Mouse (Mus musculus): ENCODE data around the gene Ptprn2.

Gene Ptprn2

DNA sequence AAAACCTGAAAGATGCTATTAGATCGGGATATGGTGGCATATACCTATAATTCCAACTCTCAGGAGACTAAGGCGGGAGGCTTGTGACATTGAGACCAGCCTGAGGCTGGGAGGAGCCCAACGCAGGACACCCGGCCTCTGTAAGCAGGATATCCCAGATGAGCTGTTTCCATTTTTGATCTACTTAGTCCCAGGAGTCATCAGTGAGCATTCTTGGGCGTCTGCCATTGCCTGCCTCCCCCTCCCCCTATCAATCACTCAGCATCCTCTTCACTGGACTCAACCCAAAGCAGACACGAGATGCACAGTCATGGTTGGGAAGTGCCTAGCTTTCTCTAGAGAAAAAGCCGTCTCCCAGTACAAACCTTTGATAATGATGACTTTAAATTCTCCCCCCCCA lies 756.7 kb downstream of the Ptprn2 start:
- no peak for DNase-seq

DNA sequence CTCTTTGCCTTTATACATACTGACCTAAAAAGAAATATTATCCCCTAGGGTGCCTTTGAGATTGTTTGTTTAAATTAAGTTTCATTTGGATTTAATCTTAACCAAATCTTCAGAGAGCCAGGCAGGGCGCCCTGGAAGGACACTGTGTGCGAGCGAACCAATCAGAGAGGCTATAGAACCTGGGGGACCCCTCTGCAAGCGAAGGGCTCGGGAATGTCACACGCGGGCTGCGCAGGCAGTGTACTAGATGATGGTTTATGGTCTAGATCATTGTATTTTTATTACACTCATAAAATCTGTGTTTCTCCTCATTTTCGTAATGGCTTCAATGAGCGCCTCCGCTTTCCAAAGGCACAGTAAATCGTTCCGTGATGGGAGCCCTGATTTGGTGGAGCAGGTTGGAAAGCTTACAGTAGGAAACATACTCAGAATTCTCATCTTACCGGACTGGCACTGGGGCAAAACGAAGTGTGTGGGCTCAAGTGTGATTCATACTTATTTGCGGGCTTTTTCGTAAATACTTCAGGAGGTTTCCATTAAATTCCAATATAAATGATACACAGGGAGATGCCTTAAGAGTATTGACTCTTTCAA lies 760.5 kb downstream of the Ptprn2 start:
- no peak for DNase-seq

DNA sequence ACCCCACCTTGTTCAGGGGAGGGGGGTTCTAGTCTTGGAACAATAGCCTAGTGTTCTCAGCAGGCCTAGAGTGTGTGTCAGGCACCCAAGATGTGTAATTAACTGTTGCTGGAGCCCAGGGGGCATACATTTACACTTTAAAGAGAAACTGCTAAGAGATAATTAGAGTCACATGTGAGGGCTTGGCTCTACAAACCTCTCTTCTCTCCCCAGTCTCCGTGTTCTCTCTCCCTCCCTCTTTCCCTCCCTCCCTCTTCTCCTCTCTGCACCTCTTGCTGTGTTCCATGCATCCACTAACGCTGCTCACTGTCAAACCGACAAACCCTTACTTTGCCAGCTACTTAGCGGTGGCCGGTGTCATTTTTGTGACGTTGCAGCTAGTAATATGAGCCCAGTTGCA lies 764.9 kb downstream of the Ptprn2 start:
- no peak for DNase-seq

DNA sequence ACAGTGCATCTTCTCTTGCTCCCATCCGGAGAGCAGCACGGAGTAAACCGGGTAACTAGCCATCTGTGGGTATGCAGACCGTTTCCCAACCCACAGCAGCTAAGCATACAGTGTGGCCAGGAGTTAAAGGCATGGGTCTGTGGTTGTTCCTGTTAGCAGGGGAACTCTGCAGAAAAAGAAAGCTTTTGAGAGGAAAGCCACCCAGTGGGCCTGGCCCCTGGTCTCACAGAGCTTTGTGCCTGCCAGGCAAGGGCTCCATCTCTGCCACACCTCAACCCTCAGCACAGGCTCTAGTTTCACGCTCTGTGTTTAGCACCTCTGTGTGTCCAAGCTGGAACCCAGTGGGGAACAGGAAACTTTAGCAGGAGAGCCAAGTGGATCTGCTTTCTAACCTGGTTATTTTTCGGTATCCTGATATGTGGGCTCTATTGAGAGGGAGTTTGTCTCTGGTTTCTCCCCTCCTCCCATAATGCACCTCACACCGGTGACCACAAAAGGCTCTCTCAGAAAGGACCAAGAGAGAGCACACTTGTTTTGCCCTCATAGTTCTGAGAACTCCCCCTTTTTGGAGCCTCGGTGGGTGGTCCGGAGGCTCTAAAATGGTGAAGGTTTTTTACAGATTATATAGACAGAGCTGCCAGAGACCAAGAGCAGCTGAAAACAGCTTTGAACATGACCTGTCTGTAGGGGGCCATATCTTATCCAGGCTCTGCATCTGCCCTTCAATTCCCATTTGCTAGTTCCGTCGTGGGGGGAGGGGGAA lies 766.3 kb downstream of the Ptprn2 start:
- peak; percentile 59 for DNase-seq

DNA sequence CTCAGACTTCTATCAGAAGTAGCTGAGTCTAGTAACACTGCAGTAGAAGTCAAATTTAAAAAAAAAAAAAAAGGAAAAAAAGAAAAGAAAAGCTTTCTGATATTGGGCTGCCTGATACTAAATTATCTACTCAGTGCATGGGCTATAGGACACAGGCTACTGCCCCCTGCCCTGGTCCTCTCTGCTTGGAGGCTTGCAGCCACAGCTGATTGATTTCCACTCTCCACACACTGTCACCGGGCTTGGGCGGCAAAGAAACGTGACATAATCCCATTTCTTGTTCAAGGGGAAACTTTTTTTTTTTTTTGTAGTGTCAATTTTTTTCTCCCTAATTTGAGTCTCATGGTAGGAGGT lies 766.9 kb downstream of the Ptprn2 start:
- DNase-seq, result no peak

DNA sequence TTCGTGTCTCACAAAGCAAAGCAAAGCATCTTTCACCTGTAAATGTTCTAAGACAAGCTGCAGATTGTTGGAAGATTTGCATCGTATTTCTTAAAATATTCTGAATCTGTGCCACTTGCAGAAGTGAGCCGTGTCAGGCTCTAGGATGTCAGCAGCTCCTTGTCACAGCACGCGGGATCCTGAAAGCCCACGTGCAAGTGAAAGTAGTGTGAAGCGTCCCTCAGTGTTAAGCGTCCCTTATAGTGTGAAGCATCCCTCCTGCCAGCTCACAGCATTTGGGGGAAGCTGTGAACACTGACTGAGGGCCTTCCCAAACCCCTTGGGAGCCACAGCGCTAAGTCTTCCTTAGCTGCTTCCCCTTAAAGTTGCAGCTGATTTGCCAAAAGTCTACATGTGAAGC lies 768.8 kb downstream of the Ptprn2 start:
- DNase-seq, result no peak

DNA sequence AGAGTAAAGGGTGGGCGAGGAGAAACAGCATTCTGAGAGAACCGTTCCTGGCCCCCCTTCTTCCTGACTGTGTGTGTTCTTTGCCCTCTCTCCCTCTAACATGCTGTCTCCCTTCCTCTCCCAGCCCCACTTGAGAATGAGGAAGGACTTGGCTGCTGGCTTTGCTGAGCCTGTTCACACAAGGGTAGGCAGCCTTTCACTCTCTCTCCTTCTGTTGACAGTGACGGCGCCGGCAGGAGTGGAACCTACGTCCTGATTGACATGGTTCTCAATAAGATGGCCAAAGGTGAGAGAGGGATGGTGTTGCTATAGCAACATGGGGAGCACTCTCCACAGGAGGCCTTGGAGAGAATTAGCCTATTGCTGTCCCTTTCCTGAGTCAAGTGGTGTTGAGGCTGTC lies 769.8 kb downstream of the Ptprn2 start:
- DNase-seq, result no peak

DNA sequence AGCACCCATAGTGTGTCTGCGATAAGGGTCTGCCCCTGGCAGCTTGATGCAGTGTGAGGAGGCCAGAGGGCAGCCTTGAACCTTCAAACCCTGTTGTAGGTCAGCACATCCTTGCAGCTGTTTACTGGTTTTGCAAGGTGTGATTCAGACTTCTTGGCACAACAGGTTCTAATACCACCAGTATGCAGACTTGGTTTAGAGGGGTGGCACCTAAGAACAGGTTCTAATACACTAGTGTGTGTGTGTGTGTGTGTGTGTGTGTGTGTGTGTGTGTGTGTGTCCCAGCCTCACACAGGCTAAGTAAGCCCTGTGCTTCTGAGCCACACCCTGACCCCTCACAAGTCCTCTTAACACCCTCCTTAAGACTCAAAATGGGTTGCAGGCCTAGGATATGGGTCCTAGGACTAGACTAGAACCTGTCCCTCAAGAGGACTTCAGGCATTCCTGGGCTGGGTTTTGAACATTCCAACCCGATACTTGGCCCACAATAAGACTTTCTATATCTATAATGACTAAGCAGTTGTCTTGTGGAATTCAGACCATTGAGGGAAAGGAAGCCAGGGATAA lies 770.3 kb downstream of the Ptprn2 start:
- DNase-seq, result no peak

DNA sequence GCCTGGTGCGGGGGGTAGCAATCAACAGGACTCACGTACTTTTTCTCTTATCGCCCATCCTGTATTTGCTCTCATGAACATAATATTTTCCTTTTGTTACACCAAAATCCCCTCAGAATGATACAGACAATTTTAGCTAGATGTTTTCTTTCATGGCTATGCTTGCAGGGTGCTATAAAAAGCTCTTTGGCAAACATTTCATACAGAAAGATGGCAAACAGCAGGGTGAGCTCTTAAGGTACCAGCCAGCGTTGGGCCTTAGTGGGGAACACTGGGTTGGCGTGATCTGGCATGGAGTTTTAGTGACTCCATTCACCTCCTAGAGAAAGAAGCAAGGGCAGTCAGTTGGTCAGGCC lies 771.3 kb downstream of the Ptprn2 start:
- DNase-seq, result no peak

DNA sequence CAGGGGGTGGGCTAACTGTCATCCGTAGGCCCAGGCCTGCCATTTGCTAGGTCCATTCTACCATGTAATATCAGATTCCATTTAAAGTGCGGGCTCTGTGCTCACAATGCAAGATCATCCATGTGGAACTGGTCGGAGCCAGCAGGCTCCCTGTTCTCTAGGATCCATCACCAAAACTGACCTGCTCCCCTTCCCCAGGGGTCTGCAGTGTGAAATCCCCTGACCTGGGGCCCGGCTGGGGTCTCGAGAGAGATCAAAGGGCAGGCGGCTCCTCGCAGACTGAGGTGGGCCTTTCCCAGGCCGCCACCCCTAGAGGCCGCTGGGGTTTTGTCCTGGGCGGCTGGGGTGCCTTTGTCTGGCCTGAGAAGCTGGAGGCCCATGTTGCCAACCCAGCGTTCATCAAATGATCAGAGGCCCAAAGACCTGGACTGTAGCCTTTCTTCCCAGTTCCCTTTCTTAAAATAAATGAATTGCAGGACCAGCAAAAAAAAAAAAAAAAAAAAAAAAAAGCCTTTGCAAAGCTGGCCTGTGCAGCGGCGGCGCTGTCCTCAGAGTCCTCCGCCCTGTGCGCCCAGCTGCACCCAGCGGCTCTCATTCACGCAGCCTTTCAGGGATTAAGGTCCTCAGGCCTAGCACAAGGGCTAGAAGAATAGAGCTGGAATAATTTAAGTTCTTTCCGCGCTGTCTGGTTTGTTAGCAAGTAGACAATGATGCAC lies 771.8 kb downstream of the Ptprn2 start:
- DNase-seq, result peak; percentile 79

DNA sequence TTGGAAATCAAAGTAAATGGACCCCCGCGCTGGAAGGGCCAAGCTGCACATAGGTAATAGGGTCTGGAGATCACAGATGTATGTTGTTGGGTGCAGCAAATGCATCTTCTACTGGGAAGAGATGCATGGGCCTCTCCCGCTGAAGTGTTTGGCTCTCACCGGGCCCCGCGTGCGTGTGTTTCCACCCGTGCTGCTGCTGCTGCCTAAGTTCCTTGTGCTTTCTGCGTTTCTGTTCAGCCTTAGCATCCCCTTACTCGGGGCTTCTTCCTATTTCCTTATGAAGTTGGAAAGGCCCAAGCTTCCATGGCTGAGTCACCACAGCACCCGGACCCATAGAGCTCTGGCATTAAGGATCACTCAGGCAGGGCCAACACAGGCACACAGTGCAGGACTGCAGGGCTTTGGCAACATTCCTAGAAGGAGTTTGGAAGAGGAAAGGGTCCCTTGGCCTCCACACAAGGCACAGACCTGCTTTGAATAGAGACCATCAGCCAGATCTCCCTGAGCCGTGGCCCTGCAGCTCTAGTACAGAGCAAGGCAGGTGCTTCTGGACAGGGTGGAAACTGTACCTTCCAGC lies 772.5 kb downstream of the Ptprn2 start:
- DNase-seq, result no peak

DNA sequence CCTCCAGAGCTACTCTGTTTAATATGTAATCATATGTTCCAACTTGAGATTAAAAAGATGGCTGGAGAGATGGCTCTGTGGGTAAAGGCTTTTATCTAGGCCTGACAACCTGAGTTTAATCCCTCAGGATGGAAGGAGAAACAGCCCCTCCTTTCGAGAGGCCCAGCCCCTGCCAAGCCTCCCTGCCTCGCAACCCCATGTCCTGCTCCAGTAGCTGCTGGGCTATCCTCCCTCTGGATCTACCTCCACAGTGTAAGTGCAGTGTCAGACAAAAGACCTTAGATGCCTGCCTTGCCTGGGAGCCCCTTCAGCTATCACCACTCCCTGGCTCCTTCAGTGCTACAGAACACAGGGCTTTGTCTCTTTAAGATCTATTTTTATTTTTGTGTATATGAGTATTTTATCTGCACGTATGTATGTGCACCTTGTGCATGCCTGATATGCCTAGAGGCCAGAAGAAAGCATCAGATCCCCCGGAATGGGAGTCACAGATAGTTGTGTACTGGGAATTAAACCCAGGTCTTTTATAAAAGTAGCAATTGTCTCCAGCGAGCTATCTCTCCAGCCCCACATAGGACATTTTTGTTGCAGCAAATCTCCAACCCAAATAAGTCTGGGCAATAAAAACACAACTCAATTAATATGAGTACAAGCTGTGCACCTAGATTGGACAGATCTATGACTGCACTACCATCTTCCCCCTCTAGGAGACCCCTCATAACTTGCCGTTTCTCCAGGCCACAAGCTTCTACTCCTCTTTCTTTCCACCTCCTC lies 775.1 kb downstream of the Ptprn2 start:
- DNase-seq, result peak; percentile 50

DNA sequence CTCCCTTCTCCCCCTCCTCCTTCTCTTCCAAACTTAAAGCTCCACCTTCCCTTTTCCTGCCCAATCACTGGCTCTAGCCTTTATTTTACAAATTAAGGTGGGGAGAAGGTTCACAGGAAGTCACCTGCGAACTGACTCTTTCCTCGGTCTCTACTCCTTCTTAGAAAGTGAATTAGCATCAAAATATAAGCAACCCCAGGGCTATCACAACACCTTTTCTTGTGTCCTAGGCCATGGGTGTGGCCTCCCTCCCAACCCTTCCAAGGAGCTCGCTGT lies 775.6 kb downstream of the Ptprn2 start:
- DNase-seq, result no peak

DNA sequence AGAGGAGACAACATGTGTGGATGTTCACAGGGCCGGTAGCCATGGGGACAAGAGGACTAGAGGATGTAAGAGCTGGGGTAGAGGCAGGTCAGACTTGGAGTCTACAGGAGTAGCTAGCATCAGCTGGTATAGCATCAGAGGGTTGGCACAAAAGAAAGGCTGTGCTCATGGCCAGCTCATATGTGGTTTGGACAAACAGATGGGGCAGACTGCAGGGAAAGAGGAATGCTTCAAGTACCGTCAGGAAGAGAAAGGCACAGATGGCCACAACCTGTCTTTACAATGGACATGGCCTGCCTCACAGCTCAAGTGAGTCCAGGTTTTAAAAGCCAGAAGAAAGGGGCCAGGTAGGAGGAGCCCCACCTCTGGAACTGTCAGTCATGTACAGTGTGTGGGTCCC lies 776.5 kb downstream of the Ptprn2 start:
- no peak for DNase-seq

DNA sequence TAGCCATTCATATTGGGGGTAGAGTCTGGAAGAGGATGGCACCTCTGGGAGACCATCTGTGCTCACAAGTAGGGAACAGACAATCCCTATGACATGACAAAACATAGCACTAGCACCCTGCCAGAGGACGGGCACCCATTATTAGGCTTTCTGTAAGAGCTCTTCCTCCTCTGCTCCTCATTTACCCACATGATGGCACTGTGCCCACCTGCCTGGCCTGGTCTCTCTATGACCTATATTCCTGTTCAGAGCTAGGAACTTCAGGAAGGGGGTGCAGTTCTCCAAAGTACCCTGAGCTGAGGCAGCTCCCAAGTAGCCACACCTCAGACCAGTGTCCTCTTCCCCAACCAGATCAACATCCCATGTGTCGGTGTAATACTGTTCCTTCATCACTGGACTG lies 777.6 kb downstream of the Ptprn2 start:
- DNase-seq, result no peak

DNA sequence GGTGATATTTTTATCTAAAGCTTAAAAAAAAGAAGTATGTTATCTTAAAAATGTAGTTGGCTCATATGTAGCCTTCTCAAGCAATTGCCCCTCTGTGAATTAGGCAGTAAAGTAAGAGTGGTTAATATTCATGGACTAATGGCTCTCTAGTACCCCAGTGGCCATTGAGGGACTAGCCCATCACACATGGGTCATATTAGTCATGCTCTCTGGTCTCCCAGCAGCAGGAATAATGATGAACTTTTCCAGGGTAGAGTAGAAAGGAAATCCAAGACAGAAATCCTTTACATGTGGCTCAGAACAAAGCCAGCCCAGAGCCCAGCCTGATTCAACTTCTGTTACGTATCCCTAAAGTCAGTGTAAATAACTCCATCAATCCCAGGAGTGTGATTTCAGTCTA lies 779.7 kb downstream of the Ptprn2 start:
- DNase-seq, result no peak

DNA sequence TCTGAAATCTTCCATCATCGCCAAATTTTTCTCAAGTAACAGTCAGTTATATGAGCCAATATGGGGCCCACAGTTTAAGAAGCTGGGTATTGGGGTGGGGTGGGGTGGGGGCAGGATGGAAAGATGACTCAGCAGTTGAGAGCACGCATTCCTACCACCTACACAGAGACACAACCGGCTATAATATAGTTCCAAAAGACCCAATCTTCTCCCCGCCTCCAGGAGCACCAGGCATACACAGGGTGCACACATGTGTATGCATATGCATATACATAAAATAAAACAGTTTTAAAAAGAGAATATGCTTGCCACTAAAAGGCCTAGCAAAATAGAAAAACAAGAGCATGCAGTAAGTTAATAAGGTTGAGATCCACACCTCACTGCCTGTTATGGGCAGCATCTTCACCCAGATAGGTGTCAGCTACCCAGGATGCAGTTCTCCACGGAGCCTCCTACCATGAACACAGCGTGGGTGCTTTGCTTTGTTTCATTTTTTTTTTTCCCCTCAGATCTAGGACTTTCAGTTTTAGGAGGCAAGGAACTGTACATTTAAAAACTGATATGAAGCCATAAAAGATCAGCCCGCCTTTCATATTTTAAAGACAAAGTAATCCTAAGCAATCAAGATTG lies 783.1 kb downstream of the Ptprn2 start:
- DNase-seq, result no peak

DNA sequence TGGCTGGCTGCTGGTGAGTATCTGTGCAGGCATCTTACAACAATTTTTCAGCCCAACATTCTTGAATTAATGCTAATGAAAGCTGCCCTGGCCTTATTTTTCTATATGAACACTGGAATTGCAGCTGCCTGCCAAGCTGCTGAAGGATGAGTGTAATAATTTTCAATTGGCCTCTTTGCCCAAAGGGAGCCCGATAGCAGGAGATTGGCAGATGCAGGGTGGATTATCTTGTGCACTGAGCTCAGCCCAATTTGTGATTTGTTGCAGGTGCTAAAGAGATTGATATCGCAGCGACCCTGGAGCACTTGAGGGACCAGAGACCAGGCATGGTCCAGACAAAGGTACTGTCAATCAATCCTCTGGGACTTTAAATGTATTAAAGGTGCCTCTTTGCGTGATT lies 783.8 kb downstream of the Ptprn2 start:
- no peak for DNase-seq

DNA sequence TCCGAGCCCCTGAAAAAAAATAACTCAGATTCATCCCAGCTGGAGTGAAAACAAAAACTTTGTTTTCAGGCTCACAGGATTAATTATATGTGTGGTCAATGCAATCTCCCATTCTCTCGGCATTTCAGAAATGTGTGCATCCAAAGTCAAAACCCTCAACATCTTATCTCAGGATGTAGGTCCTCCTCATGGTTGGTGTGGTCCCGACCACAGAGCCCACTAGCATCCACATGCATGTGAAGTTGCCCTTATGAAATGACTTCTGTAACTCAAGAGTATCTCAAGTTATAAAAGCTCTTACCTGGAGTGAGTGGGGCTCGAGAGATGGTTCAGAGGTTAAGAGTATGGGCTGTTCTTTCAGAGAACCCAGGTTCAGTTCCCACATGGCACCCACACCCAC lies 784.7 kb downstream of the Ptprn2 start:
- DNase-seq, result no peak

DNA sequence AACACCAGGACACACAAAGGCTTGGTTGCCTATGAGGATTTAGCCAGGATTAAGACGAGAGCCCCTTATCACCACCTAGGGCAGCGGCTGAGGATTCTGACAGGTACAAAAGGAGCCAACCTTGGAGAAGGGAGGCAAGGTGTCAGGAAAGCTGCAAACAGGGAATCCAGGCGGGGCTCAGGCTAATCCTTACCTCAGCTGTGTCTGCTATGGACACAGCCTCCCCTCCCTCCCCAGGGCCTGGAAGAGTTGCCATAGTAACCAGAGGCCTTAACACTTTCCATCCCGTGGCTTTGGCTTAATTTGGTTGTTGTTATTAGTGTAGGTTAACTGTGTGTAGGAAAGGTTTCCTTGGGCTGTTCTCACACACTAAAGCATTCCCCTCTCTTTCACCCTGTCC lies 787.6 kb downstream of the Ptprn2 start:
- peak; percentile 46 for DNase-seq

DNA sequence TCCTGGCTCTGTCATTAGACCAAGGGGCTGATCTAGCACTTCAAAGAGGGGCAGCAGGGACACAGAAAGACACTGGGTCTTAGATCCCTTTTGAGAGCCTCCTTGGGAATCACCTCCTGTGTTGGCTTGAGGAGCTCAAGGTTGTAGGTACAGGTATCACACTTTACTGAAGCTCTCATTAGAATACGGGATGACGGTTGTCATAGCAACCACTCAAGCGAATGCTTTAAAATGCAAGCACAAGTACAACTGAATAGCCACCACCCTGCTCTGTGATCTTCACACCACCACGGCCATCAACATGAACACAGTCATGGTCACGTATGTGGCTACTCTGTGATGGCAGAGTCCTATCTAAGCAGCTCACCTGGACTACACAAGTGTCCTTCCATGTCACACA lies 789.1 kb downstream of the Ptprn2 start:
- DNase-seq, result no peak

DNA sequence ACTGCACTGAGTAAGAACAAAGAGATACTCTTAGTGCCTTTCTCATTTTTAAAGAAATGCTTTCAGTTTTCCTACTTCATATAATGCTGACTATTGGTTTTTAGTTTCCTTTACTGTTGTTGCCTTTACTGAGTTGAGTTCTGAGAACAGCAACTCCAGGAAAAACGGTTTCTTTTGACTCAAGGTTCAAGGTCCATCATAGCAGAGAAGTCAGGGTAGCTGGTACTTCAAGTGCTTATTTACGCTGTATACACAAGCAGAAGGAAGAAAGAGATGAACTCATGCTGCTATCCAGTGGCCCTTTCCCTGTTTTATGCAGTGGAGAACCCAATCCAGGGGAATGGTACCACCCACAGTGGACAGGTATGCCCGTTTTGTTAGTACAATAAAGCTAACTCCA lies 795.3 kb downstream of the Ptprn2 start:
- no peak for DNase-seq

DNA sequence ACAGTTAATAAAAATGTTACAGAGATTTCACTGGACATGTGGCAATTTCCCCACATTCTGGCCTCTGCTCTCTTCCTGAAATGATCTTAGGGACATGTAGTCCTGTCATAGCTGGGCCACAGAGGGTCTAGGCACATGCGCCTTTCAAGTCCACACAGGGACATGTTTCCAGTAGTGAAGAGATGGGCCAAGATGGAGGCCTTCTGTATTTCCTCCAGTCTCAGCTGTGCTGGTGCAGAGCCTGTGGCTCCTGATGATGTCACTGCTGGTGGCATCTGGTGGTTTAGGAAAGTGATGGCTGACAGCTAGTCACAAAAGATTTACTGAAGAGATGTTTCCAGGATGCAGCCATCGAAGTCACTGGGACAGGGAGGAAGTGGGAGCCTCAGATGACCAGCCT lies 797.1 kb downstream of the Ptprn2 start:
- DNase-seq, result peak; percentile 12
